Mouse (Mus musculus) intestine, embryonic 16.5 days (tissue): Measurements from ENCODE around the gene Cldn19. TPM values are rescaled to one million over a fixed set of nuclear protein-coding genes. Genes with fewer than 3 reads are reported as not detected.
A peak's percentile ranks its signal among the peaks of the same experiment; 100 is the strongest.

Source experiments
- ATAC-seq: fragments of 200-750 bp; cut with Nextera tagmentation; 2 replicates; pipeline ENCODE4 v1.8.0; 2017; ENCODE audit warnings: moderate TSS enrichment, moderate library complexity
- H3K27ac ChIP-seq: fragments of 300-500 bp; sonication (generic); 2 replicates; pipeline ENCODE4 v1.5.1; 2014; ENCODE audit warnings: mild to moderate bottlenecking, low read length
- H3K27me3 ChIP-seq: fragments of 300-500 bp; sonication (generic); replicated peaks from 2 replicates; pipeline ENCODE4 v1.6.1; 2014; ENCODE audit warnings: low read length, control low read depth, mixed read lengths; ENCODE audit not compliant: control insufficient read depth, insufficient read depth
- H3K36me3 ChIP-seq: fragments of 300-500 bp; sonication (generic); 2 replicates; pipeline ENCODE4 v1.6.1; 2014; ENCODE audit warnings: low read length, control low read depth; ENCODE audit not compliant: control insufficient read depth, insufficient read depth
- H3K4me1 ChIP-seq: fragments of 300-500 bp; sonication (generic); 2 replicates; pipeline ENCODE4 v1.6.1; 2014; ENCODE audit warnings: low read length, control low read depth, mixed read lengths; ENCODE audit not compliant: control insufficient read depth, insufficient read depth
- H3K4me2 ChIP-seq: fragments of 300-500 bp; sonication (generic); 2 replicates; pipeline ENCODE4 v1.6.1; 2014; ENCODE audit warnings: low read depth, low read length, control low read depth
- H3K4me3 ChIP-seq: fragments of 300-500 bp; sonication (generic); 2 replicates; pipeline ENCODE4 v1.5.1; 2014; ENCODE audit warnings: mild to moderate bottlenecking, low read length
- H3K9ac ChIP-seq: fragments of 300-500 bp; sonication (generic); 2 replicates; pipeline ENCODE4 v1.6.1; 2014; ENCODE audit warnings: low read depth, low read length
- H3K9me3 ChIP-seq: fragments of 300-500 bp; sonication (generic); 2 replicates; pipeline ENCODE4 v1.6.1; 2016; ENCODE audit warnings: low read length, control low read depth; ENCODE audit not compliant: control insufficient read depth
- WGBS: fragments of 180-500 bp; shearing (Covaris S2); extraction: QIAGEN DNeasy Blood & Tissue Kit; methylation state at CpG from one replicate; pipeline ENCODE4 v1.1.7; 2014; 5-methylcytosine and 5-hydroxymethylcytosine counted together
- polyA plus RNA-seq: library from polyadenylated mRNA; unstranded; fragments of >200 nt; fragmentation: Nextera tagmentation; extraction: Ambion mirVana; gene quantifications from 2 replicates; pipeline ENCODE4 v1.2.1, GENCODE M21; 2015

Cldn19 gene
- polyA plus RNA-seq: 0.28 and 0.60 TPM in 2 replicates

- WGBS: 85% methylated on average over 12 of the region's 12 CpGs
- Histone ChIP-seq H3K4me3 (no peak within 1 kb of the TSS), H3K9ac (no peak within 1 kb of the TSS), H3K27ac (no peak within 1 kb of the TSS), H3K27me3 (no peaks in the 10 kb centered on the region), H3K4me1 (0 out of 2 replicates have a peak, but pooled peaks cover 3% of the 10 kb centered on the region), H3K4me2 (no peak within 1 kb of the TSS), H3K9me3 (no peaks in the 10 kb centered on the region), H3K36me3 (no peaks in the 10 kb centered on the region)
- no peak for ATAC-seq
These were observed at the start of gene Cldn19 for GRCm38 (mm10) chr4:119255351-119255750. Gene Cldn19 (plus strand): TSS chr4:119255414.

- H3K27ac ChIP-seq: no peak overlapping the region
- no peak overlapping the region for H3K9ac ChIP-seq
- no peaks in the 10 kb centered on the region for H3K4me1 ChIP-seq
- H3K4me3 ChIP-seq: no peak overlapping the region
- H3K9me3 ChIP-seq: no peaks in the 10 kb centered on the region
- no peaks in the 10 kb centered on the region for H3K36me3 ChIP-seq
- ATAC-seq: no peak
- WGBS: 68% methylated on average over 8 of the region's 8 CpGs
- H3K27me3 ChIP-seq: no peaks in the 10 kb centered on the region
- no peak overlapping the region for H3K4me2 ChIP-seq
These were observed 38.5 kb upstream of the Cldn19 start for GRCm38 (mm10) chr4:119216667-119217066.

GRCm38 (mm10) chr4:119218169-119218568, 37.0 kb upstream of the Cldn19 start, which contains the start of gene Tmem269:
Gene Tmem269 (minus strand): TSS chr4:119218217.
- ATAC-seq: no peak
- no peaks in the 10 kb centered on the region for H3K9me3 ChIP-seq
- no peaks in the 10 kb centered on the region for H3K36me3 ChIP-seq
- WGBS: 17% methylated on average over 11 of the region's 11 CpGs
- no peak within 1 kb of the TSS for H3K27ac ChIP-seq
- no peaks in the 10 kb centered on the region for H3K27me3 ChIP-seq
- no peak within 1 kb of the TSS for H3K4me2 ChIP-seq
- H3K9ac ChIP-seq: no peak within 1 kb of the TSS
- H3K4me1 ChIP-seq: no peaks in the 10 kb centered on the region
- no peak within 1 kb of the TSS for H3K4me3 ChIP-seq

GRCm38 (mm10) chr4:119223696-119224095, 31.5 kb upstream of the Cldn19 start:
- 0 out of 2 replicates have a peak, but pooled peaks have one; percentile 25 for ATAC-seq
- no peak overlapping the region for H3K27ac ChIP-seq
- no peaks in the 10 kb centered on the region for H3K9me3 ChIP-seq
- peaks cover 17% of the 10 kb centered on the region for H3K36me3 ChIP-seq
- H3K4me3 ChIP-seq: no peak overlapping the region
- H3K27me3 ChIP-seq: no peaks in the 10 kb centered on the region
- no peak overlapping the region for H3K4me2 ChIP-seq
- H3K4me1 ChIP-seq: no peaks in the 10 kb centered on the region
- H3K9ac ChIP-seq: no peak overlapping the region
- WGBS: 81% methylated on average over 1 of the region's 1 CpGs

GRCm38 (mm10) chr4:119224534-119224933, 30.7 kb upstream of the Cldn19 start:
- Histone ChIP-seq H3K9me3 (no peaks in the 10 kb centered on the region), H3K36me3 (peaks cover 17% of the 10 kb centered on the region), H3K4me1 (no peaks in the 10 kb centered on the region), H3K27ac (no peak overlapping the region), H3K4me3 (no peak overlapping the region), H3K9ac (no peak overlapping the region), H3K27me3 (no peaks in the 10 kb centered on the region), H3K4me2 (no peak overlapping the region)
- no peak for ATAC-seq
- WGBS: 93% methylated on average over 3 of the region's 3 CpGs

GRCm38 (mm10) chr4:119225719-119226118, 29.5 kb upstream of the Cldn19 start:
- H3K4me3 ChIP-seq: no peak overlapping the region
- no peaks in the 10 kb centered on the region for H3K4me1 ChIP-seq
- H3K27me3 ChIP-seq: no peaks in the 10 kb centered on the region
- H3K27ac ChIP-seq: no peak overlapping the region
- ATAC-seq: no peak
- H3K9ac ChIP-seq: no peak overlapping the region
- no peak overlapping the region for H3K4me2 ChIP-seq
- peaks cover 17% of the 10 kb centered on the region for H3K36me3 ChIP-seq
- no peaks in the 10 kb centered on the region for H3K9me3 ChIP-seq
- WGBS: 95% methylated on average over 9 of the region's 9 CpGs

GRCm38 (mm10) chr4:119226751-119227150, 28.5 kb upstream of the Cldn19 start:
- Histone ChIP-seq H3K9ac (no peak overlapping the region), H3K27me3 (no peaks in the 10 kb centered on the region), H3K4me2 (no peak overlapping the region), H3K27ac (no peak overlapping the region), H3K9me3 (no peaks in the 10 kb centered on the region), H3K4me1 (peaks cover 5% of the 10 kb centered on the region; the same call in 1 of the 2 replicates), H3K4me3 (no peak overlapping the region), H3K36me3 (peaks cover 17% of the 10 kb centered on the region)
- WGBS: 92% methylated on average over 11 of the region's 11 CpGs
- no peak for ATAC-seq

GRCm38 (mm10) chr4:119232410-119233255, 22.6 kb upstream of the Cldn19 start, which contains the start of the genes AU022252 and P3h1:
Gene AU022252 (minus strand): TSS chr4:119232712.
Gene P3h1 (plus strand): TSS chr4:119232915.
- peak; percentile 97 for ATAC-seq
- peaks cover 13% of the 10 kb centered on the region for H3K4me1 ChIP-seq
- H3K4me3 ChIP-seq: peak within 1 kb of the TSS; percentile 92
- peak within 1 kb of the TSS; percentile 84 for H3K9ac ChIP-seq
- WGBS: under 1% methylated on average over 71 of the region's 71 CpGs
- H3K36me3 ChIP-seq: no peaks in the 10 kb centered on the region
- H3K27me3 ChIP-seq: no peaks in the 10 kb centered on the region
- peak within 1 kb of the TSS; percentile 57 for H3K27ac ChIP-seq
- peak within 1 kb of the TSS; percentile 92 for H3K4me2 ChIP-seq
- no peaks in the 10 kb centered on the region for H3K9me3 ChIP-seq

- no peaks in the 10 kb centered on the region for H3K36me3 ChIP-seq
- H3K4me1 ChIP-seq: peaks cover 13% of the 10 kb centered on the region
- no peaks in the 10 kb centered on the region for H3K9me3 ChIP-seq
- under 1% methylated on average over 36 of the region's 36 CpGs for WGBS
- peak; percentile 57 for ATAC-seq
- H3K27me3 ChIP-seq: no peaks in the 10 kb centered on the region
- peak overlapping the region; percentile 82 for H3K9ac ChIP-seq
- H3K4me2 ChIP-seq: peak overlapping the region; percentile 92
- H3K27ac ChIP-seq: peak overlapping the region; percentile 57
- peak overlapping the region; percentile 92 for H3K4me3 ChIP-seq
These were observed 21.8 kb upstream of the Cldn19 start for GRCm38 (mm10) chr4:119233256-119233901.
